Mouse (Mus musculus) intestine, embryonic 16.5 days (tissue): ENCODE data around the gene Med21. TPM values are rescaled to one million over a fixed set of nuclear protein-coding genes. Genes with fewer than 3 reads are reported as not detected.
A peak's percentile ranks its signal among the peaks of the same experiment; 100 is the strongest.

Source experiments
- ATAC-seq: fragments of 200-750 bp; cut with Nextera tagmentation; 2 replicates; pipeline ENCODE4 v1.8.0; 2017; ENCODE audit warnings: moderate TSS enrichment, moderate library complexity
- H3K27ac ChIP-seq: fragments of 300-500 bp; sonication (generic); 2 replicates; pipeline ENCODE4 v1.5.1; 2014; ENCODE audit warnings: mild to moderate bottlenecking, low read length
- H3K27me3 ChIP-seq: fragments of 300-500 bp; sonication (generic); replicated peaks from 2 replicates; pipeline ENCODE4 v1.6.1; 2014; ENCODE audit warnings: low read length, control low read depth, mixed read lengths; ENCODE audit not compliant: control insufficient read depth, insufficient read depth
- H3K36me3 ChIP-seq: fragments of 300-500 bp; sonication (generic); 2 replicates; pipeline ENCODE4 v1.6.1; 2014; ENCODE audit warnings: low read length, control low read depth; ENCODE audit not compliant: control insufficient read depth, insufficient read depth
- H3K4me1 ChIP-seq: fragments of 300-500 bp; sonication (generic); 2 replicates; pipeline ENCODE4 v1.6.1; 2014; ENCODE audit warnings: low read length, control low read depth, mixed read lengths; ENCODE audit not compliant: control insufficient read depth, insufficient read depth
- H3K4me2 ChIP-seq: fragments of 300-500 bp; sonication (generic); 2 replicates; pipeline ENCODE4 v1.6.1; 2014; ENCODE audit warnings: low read depth, low read length, control low read depth
- H3K4me3 ChIP-seq: fragments of 300-500 bp; sonication (generic); 2 replicates; pipeline ENCODE4 v1.5.1; 2014; ENCODE audit warnings: mild to moderate bottlenecking, low read length
- H3K9ac ChIP-seq: fragments of 300-500 bp; sonication (generic); 2 replicates; pipeline ENCODE4 v1.6.1; 2014; ENCODE audit warnings: low read depth, low read length
- H3K9me3 ChIP-seq: fragments of 300-500 bp; sonication (generic); 2 replicates; pipeline ENCODE4 v1.6.1; 2016; ENCODE audit warnings: low read length, control low read depth; ENCODE audit not compliant: control insufficient read depth
- WGBS: fragments of 180-500 bp; shearing (Covaris S2); extraction: QIAGEN DNeasy Blood & Tissue Kit; methylation state at CpG from one replicate; pipeline ENCODE4 v1.1.7; 2014; 5-methylcytosine and 5-hydroxymethylcytosine counted together
- polyA plus RNA-seq: library from polyadenylated mRNA; unstranded; fragments of >200 nt; fragmentation: Nextera tagmentation; extraction: Ambion mirVana; gene quantifications from 2 replicates; pipeline ENCODE4 v1.2.1, GENCODE M21; 2015

Gene Med21
- polyA plus RNA-seq, 1 experiment from 2014 or later: 110 TPM

GRCm38 (mm10) chr6:146672106-146672505, 29.8 kb downstream of the Med21 start:
- Histone ChIP-seq H3K4me3 (no peak overlapping the region), H3K36me3 (no peaks in the 10 kb centered on the region), H3K4me1 (no peaks in the 10 kb centered on the region), H3K4me2 (no peak overlapping the region), H3K27ac (no peak overlapping the region), H3K9ac (no peak overlapping the region), H3K9me3 (0 out of 2 replicates have a peak, but pooled peaks cover 4% of the 10 kb centered on the region), H3K27me3 (no peaks in the 10 kb centered on the region)
- no peak for ATAC-seq
- WGBS: 82% methylated on average over 5 of the region's 5 CpGs

DNA sequence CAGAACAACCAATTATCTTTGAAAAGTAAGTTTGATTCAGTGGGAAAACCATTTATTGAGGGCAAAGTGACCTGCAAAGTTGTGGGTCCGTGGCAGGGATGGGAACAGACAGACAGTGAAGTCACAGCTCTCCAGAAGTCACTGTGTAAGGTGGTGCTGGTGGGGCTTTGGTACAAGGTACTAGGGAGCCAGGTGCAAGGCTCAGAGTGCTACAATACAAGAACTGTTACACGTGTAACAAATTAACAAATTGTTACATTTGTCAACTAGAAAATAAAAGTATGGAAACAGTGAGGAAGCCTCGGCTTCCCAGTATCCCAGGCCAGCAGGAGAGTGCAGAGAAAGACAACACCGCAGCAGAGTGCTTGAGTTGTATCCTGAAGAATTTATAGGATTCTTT, 31.3 kb downstream of the Med21 start:
- Histone ChIP-seq H3K4me1 (no peaks in the 10 kb centered on the region), H3K36me3 (no peaks in the 10 kb centered on the region), H3K9me3 (0 out of 2 replicates have a peak, but pooled peaks cover 4% of the 10 kb centered on the region), H3K4me2 (no peak overlapping the region), H3K9ac (no peak overlapping the region), H3K4me3 (no peak overlapping the region), H3K27me3 (no peaks in the 10 kb centered on the region), H3K27ac (no peak overlapping the region)
- 81% methylated on average over 4 of the region's 4 CpGs for WGBS
- ATAC-seq: no peak

DNA sequence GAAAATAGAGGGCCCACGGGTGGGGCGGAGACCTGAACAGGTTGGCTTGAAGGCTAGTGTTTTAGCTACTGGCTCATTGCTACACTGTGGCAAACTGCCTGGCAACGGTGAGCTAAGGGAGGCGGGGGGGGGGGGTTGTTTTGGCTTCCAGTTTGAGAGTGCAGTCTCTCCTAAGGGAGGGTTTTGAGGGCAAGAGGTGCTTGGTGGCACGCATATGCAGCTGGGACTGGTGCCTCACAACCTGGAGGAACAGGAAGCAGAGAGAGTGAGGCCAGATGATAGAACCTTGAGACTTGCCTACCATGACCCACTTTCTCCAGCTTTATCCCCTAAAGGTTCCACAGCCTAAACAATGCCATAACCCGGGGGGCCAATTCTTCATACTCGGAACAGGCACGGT, 32.1 kb downstream of the Med21 start:
- Histone ChIP-seq H3K9me3 (0 out of 2 replicates have a peak, but pooled peaks cover 4% of the 10 kb centered on the region), H3K9ac (no peak overlapping the region), H3K27ac (no peak overlapping the region), H3K4me2 (no peak overlapping the region), H3K4me3 (no peak overlapping the region), H3K36me3 (no peaks in the 10 kb centered on the region), H3K27me3 (no peaks in the 10 kb centered on the region), H3K4me1 (no peaks in the 10 kb centered on the region)
- WGBS: 81% methylated on average over 8 of the region's 8 CpGs
- ATAC-seq: no peak

- Histone ChIP-seq H3K36me3 (no peaks in the 10 kb centered on the region), H3K9ac (no peak overlapping the region), H3K4me1 (no peaks in the 10 kb centered on the region), H3K4me2 (no peak overlapping the region), H3K27ac (no peak overlapping the region), H3K4me3 (no peak overlapping the region), H3K9me3 (0 out of 2 replicates have a peak, but pooled peaks cover 4% of the 10 kb centered on the region), H3K27me3 (no peaks in the 10 kb centered on the region)
- ATAC-seq: no peak
- 59% methylated on average over 4 of the region's 4 CpGs for WGBS
Measured at GRCm38 (mm10) chr6:146674881-146675536, 32.7 kb downstream of the Med21 start.

DNA sequence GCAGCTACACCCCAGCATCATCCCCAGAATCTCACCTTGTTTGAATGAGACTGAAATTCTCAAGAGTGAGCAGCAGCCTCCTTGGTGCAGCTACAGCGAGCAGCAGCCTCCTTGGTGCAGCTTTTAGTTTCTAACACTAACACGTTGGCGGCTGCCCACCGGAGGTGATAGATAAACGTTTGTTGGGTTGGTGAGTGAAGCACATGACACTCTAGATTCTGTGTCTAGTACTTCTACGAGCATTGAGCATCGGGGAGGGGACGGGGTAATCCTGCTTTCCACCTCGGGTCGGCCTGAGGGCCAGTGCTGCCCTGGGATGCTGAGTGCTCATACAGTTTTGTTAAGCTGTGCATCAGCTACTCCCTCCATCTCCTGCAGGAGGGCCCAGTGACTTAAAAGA, 34.6 kb downstream of the Med21 start:
- Histone ChIP-seq H3K27ac (no peak overlapping the region), H3K4me2 (no peak overlapping the region), H3K9me3 (no peaks in the 10 kb centered on the region), H3K27me3 (no peaks in the 10 kb centered on the region), H3K9ac (no peak overlapping the region), H3K4me3 (no peak overlapping the region), H3K4me1 (no peaks in the 10 kb centered on the region), H3K36me3 (no peaks in the 10 kb centered on the region)
- ATAC-seq: no peak
- WGBS: 67% methylated on average over 10 of the region's 10 CpGs

DNA sequence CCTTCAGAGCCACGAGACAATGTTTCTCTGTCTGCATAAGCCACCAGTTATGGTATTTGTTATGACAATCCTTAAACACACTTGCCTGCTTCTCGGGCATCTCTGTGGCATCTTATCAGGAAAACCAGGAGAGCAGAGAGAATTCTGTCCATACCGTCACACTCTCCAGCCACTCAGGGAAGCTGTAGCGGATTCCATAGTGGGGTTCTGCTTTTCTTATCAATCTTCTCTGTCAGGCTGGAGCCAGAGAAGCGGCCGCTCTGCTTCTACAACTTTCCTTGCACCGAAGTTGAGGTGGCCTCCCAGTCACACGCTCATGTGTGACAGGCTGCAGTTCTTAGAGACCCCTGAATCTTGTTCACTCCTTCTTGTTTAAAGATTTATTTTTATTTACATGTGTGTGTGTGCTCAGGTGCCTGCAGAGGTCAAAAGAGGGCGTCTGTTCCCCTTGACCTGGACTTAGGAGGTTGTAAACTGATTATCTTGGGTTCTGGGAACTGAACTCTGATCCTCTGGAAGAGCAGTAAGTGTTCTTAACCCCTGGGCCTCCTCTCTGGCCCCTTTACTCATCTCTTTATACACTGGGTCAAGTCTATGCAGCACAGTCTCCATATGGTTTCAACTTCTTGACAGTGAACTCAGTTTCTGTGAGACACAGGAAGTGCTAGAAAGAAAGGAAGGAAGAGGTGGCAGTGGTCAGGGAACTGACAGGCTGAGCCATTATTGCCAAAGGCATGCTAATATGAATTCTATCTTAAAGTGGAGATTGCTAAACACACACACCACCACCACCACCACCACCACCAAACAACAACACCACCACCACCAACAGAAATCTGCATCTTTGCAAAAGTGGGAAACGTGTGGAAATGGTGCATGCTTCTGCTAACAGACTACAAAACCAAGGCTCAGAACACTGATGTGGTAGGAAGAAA, 36.1 kb downstream of the Med21 start:
- H3K27ac ChIP-seq: no peak overlapping the region
- no peak overlapping the region for H3K4me2 ChIP-seq
- no peaks in the 10 kb centered on the region for H3K27me3 ChIP-seq
- WGBS: 38% methylated on average over 10 of the region's 10 CpGs
- no peaks in the 10 kb centered on the region for H3K9me3 ChIP-seq
- H3K4me3 ChIP-seq: no peak overlapping the region
- peak; percentile 72 for ATAC-seq
- H3K9ac ChIP-seq: no peak overlapping the region
- no peaks in the 10 kb centered on the region for H3K4me1 ChIP-seq
- no peaks in the 10 kb centered on the region for H3K36me3 ChIP-seq

- Histone ChIP-seq H3K27ac (no peak overlapping the region), H3K4me3 (no peak overlapping the region), H3K9ac (no peak overlapping the region), H3K9me3 (no peaks in the 10 kb centered on the region), H3K27me3 (no peaks in the 10 kb centered on the region), H3K4me1 (no peaks in the 10 kb centered on the region), H3K4me2 (no peak overlapping the region), H3K36me3 (no peaks in the 10 kb centered on the region)
- 79% methylated on average over 4 of the region's 4 CpGs for WGBS
- ATAC-seq: no peak
Measured at GRCm38 (mm10) chr6:146683881-146684280, 41.5 kb downstream of the Med21 start.

DNA sequence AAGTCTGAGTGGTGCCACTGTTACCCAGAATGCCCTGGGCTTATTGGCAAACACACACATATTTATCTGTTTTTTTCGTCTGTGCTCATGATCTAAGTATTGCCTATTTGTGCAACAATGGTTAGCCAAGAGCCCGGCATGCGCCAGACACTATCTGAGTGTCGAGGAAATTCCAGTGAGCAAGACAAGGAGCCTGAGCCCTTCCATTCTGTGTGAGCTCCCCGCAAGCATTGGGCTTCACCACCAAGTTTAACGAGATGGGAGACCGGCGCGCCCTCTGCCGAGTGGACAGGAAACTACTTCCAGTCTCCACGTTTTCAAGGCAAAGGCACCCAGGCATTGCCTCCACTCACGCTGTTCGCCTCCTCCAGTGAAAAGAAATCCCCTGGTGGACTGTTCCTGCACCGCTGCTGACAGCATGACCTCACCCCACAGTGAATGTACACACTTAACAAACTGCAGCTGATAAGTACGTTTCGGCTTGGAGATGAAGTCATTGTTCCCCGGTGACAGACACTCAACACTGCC, 43.5 kb downstream of the Med21 start:
- Histone ChIP-seq H3K4me2 (no peak overlapping the region), H3K9ac (no peak overlapping the region), H3K9me3 (no peaks in the 10 kb centered on the region), H3K4me3 (no peak overlapping the region), H3K36me3 (no peaks in the 10 kb centered on the region), H3K4me1 (no peaks in the 10 kb centered on the region), H3K27me3 (no peaks in the 10 kb centered on the region), H3K27ac (no peak overlapping the region)
- peak; percentile 70 for ATAC-seq
- 67% methylated on average over 17 of the region's 17 CpGs for WGBS

GRCm38 (mm10) chr6:146686463-146687196, 44.3 kb downstream of the Med21 start:
- 62% methylated on average over 5 of the region's 5 CpGs for WGBS
- Histone ChIP-seq H3K4me2 (no peak overlapping the region), H3K36me3 (no peaks in the 10 kb centered on the region), H3K9ac (no peak overlapping the region), H3K4me1 (no peaks in the 10 kb centered on the region), H3K27me3 (no peaks in the 10 kb centered on the region), H3K4me3 (no peak overlapping the region), H3K9me3 (no peaks in the 10 kb centered on the region), H3K27ac (no peak overlapping the region)
- ATAC-seq: peak; percentile 48; the same call in 1 of the 2 replicates
